Mouse (Mus musculus): ENCODE measurements at regions not wholly inside any gene's neighbourhood (a gene's known extent, or its start where the extent isn't known, plus 50 kb on each side); places are given as distances from the start of the nearest gene placed in this dataset.
"Not testable (repeated sequence)": the region's sequence is repeated elsewhere in the genome, so short reads cannot be mapped to it uniquely, and the experiment has no call there.

- peak; percentile 63 for DNase-seq (ENCODE audit: extremely low read depth, low read depth)
These were observed 376.3 kb downstream of the Fbxo8 start for GRCm38 (mm10) chr8:56927166-56927565.

GRCm38 (mm10) chr8:56929076-56929475 is 378.2 kb downstream of the Fbxo8 start:
- no peak for DNase-seq (ENCODE audit: extremely low read depth, low read depth)

- DNase-seq (ENCODE audit: extremely low read depth, low read depth): no peak
These were observed 381.5 kb downstream of the Fbxo8 start for GRCm38 (mm10) chr8:56932421-56932820.

- no peak for DNase-seq (ENCODE audit: extremely low read depth, low read depth)
These were observed 358.6 kb upstream of the Hand2 start for GRCm38 (mm10) chr8:56962186-56962585.

GRCm38 (mm10) chr8:56970311-56970710 is 350.5 kb upstream of the Hand2 start:
- no peak for DNase-seq (ENCODE audit: extremely low read depth, low read depth)

GRCm38 (mm10) chr8:56978994-56979393 is 341.8 kb upstream of the Hand2 start:
- no peak for DNase-seq (ENCODE audit: extremely low read depth, low read depth)

GRCm38 (mm10) chr8:56979416-56979815 is 341.4 kb upstream of the Hand2 start:
- no peak for DNase-seq (ENCODE audit: extremely low read depth, low read depth)

GRCm38 (mm10) chr8:57010318-57011024 is 310.3 kb upstream of the Hand2 start:
- DNase-seq (ENCODE audit: extremely low read depth, low read depth): no peak

GRCm38 (mm10) chr8:57013813-57014320 is 306.9 kb upstream of the Hand2 start:
- no peak for DNase-seq (ENCODE audit: extremely low read depth, low read depth)

GRCm38 (mm10) chr8:57016329-57016728 is 304.5 kb upstream of the Hand2 start:
- DNase-seq (ENCODE audit: extremely low read depth, low read depth): no peak

GRCm38 (mm10) chr8:57028096-57028495 is 292.7 kb upstream of the Hand2 start:
- not testable (repeated sequence) for DNase-seq (ENCODE audit: extremely low read depth, low read depth)

- DNase-seq (ENCODE audit: extremely low read depth, low read depth): no peak
These were observed 272.3 kb upstream of the Hand2 start for GRCm38 (mm10) chr8:57048490-57048889.

- DNase-seq (ENCODE audit: extremely low read depth, low read depth): no peak
These were observed 271.9 kb upstream of the Hand2 start for GRCm38 (mm10) chr8:57048909-57049308.

- DNase-seq (ENCODE audit: extremely low read depth, low read depth): no peak
These were observed 268.1 kb upstream of the Hand2 start for GRCm38 (mm10) chr8:57052661-57053060.

- no peak for DNase-seq (ENCODE audit: extremely low read depth, low read depth)
These were observed 243.8 kb upstream of the Hand2 start for GRCm38 (mm10) chr8:57076995-57077394.

- DNase-seq (ENCODE audit: extremely low read depth, low read depth): no peak
These were observed 234.0 kb upstream of the Hand2 start for GRCm38 (mm10) chr8:57086811-57087210.

- no peak for DNase-seq (ENCODE audit: extremely low read depth, low read depth)
These were observed 228.4 kb upstream of the Hand2 start for GRCm38 (mm10) chr8:57092403-57092802.

- no peak for DNase-seq (ENCODE audit: extremely low read depth, low read depth)
These were observed 225.6 kb upstream of the Hand2 start for GRCm38 (mm10) chr8:57095169-57095568.

- DNase-seq (ENCODE audit: extremely low read depth, low read depth): not testable (repeated sequence)
These were observed 209.9 kb upstream of the Hand2 start for GRCm38 (mm10) chr8:57110765-57111402.

- no peak for DNase-seq (ENCODE audit: extremely low read depth, low read depth)
These were observed 209.4 kb upstream of the Hand2 start for GRCm38 (mm10) chr8:57111403-57111771.

- no peak for DNase-seq (ENCODE audit: extremely low read depth, low read depth)
These were observed 206.9 kb upstream of the Hand2 start for GRCm38 (mm10) chr8:57113915-57114314.

- no peak for DNase-seq (ENCODE audit: extremely low read depth, low read depth)
These were observed 205.5 kb upstream of the Hand2 start for GRCm38 (mm10) chr8:57115303-57115702.

- DNase-seq (ENCODE audit: extremely low read depth, low read depth): no peak
These were observed 186.7 kb upstream of the Hand2 start for GRCm38 (mm10) chr8:57134041-57134440.
